Comparison of ENCODE assay signal across 16 mouse cellular contexts in the genomic region with DNA sequence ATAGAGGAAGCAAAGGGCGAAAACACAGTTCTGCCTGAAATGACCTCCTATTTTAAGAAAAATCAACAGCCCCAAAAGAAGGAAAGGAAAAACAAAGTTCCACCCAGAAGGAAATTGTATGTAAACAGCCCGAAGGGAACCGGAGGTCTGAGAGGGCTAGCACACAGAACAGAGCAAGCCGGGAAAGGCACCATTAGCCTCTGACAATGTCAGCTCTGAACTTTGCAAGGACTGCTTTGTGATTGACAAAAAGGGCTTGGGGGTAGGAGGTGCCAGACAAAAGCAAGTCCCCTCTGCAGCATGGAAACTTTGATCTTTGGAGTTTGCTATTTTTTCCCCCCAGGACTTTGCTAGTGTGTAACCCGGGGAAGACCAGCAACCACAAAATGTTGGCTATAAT.
DNase-seq lines count a peak whose midpoint lies in the region; ATAC-seq lines count a peak whose summit lies in the region.
"Had no signal": no experiment of that assay in that cellular context is flagged by ENCODE, and none has a peak within 500 bp of the region (broad histone marks: within the 10 kb centered on the region; RNA-seq: fewer than 3 reads in every experiment).

No protein-coding gene starts in this region.

- no peak for ATAC-seq in forebrain, embryonic 15.5 days (replicated peaks)
- ATAC-seq: inflammation-experienced regulatory T-cells, adult 6 months had no signal

- peak; percentile 29 for DNase-seq in forebrain, embryonic 10.5 days (ENCODE audit: extremely low spot score, low spot score)
- peak; percentile 5 for DNase-seq in kidney, postnatal 14 days
- no peak for DNase-seq in kidney, postnatal 25 days
- DNase-seq in ZHBTc4 (ENCODE audit: low read depth, low spot score), result peak; percentile 22
- DNase-seq in embryonic facial prominence, embryonic 10.5 days (ENCODE audit: low spot score), result peak; percentile 46
- DNase-seq in cerebellum, adult 11 months, result no peak
- DNase-seq in spleen, postnatal 36 days (ENCODE audit: low spot score in 2 of 2), result no peak
- DNase-seq: adrenal gland, postnatal 25 days; cerebellum, adult 9-11 months; gastrocnemius, postnatal 10 days; kidney, adult 18-20 months had no signal

- no peak overlapping the region for H3K4me3 ChIP-seq in forebrain, embryonic 10.5 days
- H3K4me3 ChIP-seq in forebrain, embryonic 15.5 days, result no peak overlapping the region
- no peak overlapping the region for H3K4me3 ChIP-seq in embryonic facial prominence, embryonic 10.5 days
- H3K4me3 ChIP-seq: neural tube, embryonic 15.5 days had no signal

- no peaks in the 10 kb centered on the region for H3K36me3 ChIP-seq in forebrain, embryonic 10.5 days (replicated peaks)
- H3K36me3 ChIP-seq in forebrain, embryonic 15.5 days, result no peaks in the 10 kb centered on the region
- no peaks in the 10 kb centered on the region for H3K36me3 ChIP-seq in embryonic facial prominence, embryonic 10.5 days (replicated peaks)
- H3K36me3 ChIP-seq: neural tube, embryonic 15.5 days had no signal

- no peak overlapping the region for H3K4me2 ChIP-seq in forebrain, embryonic 15.5 days (replicated peaks)
- H3K4me2 ChIP-seq: hindbrain, embryonic 14.5 days; midbrain, embryonic 11.5 days; neural tube, embryonic 15.5 days had no signal

- peak overlapping the region; percentile 35; the same call in 1 of the 2 replicates for H3K27ac ChIP-seq in forebrain, embryonic 10.5 days
- no peak overlapping the region for H3K27ac ChIP-seq in forebrain, embryonic 15.5 days (replicated peaks)
- H3K27ac ChIP-seq in embryonic facial prominence, embryonic 10.5 days (replicated peaks), result peak overlapping the region; percentile 35; the same call in 1 of the 2 replicates
- H3K27ac ChIP-seq: hindbrain, embryonic 14.5 days; neural tube, embryonic 15.5 days had no signal

- peaks cover 32% of the 10 kb centered on the region for H3K27me3 ChIP-seq in forebrain, embryonic 10.5 days (ENCODE audit: poor library complexity, severe bottlenecking)
- no peaks in the 10 kb centered on the region for H3K27me3 ChIP-seq in forebrain, embryonic 15.5 days
- peaks cover 4% of the 10 kb centered on the region for H3K27me3 ChIP-seq in embryonic facial prominence, embryonic 10.5 days (replicated peaks; ENCODE audit: low read depth, poor library complexity, severe bottlenecking)
- H3K27me3 ChIP-seq: neural tube, embryonic 15.5 days had no signal

- H3K9ac ChIP-seq in forebrain, embryonic 15.5 days (replicated peaks), result no peak overlapping the region
- H3K9ac ChIP-seq: hindbrain, embryonic 14.5 days; neural tube, embryonic 15.5 days had no signal

- H3K4me1 ChIP-seq in forebrain, embryonic 10.5 days, result peaks cover 26% of the 10 kb centered on the region
- no peaks in the 10 kb centered on the region for H3K4me1 ChIP-seq in forebrain, embryonic 15.5 days
- peaks cover 16% of the 10 kb centered on the region for H3K4me1 ChIP-seq in embryonic facial prominence, embryonic 10.5 days
- H3K4me1 ChIP-seq: neural tube, embryonic 15.5 days had no signal

- 23% methylated on average over 5 of the region's 5 CpGs for WGBS in forebrain, embryonic 10.5 days
- WGBS in forebrain, embryonic 15.5 days, result 18% methylated on average over 5 of the region's 5 CpGs
- WGBS in embryonic facial prominence, embryonic 10.5 days, result 17% methylated on average over 5 of the region's 5 CpGs

- H3K9me3 ChIP-seq in forebrain, embryonic 10.5 days, result no peaks in the 10 kb centered on the region
- no peaks in the 10 kb centered on the region for H3K9me3 ChIP-seq in forebrain, embryonic 15.5 days
- no peaks in the 10 kb centered on the region for H3K9me3 ChIP-seq in embryonic facial prominence, embryonic 10.5 days
- H3K9me3 ChIP-seq: neural tube, embryonic 15.5 days had no signal

Comparison
In these comparisons a context has a peak if more than half of its experiments do, and no peak if none do; other contexts are left out.
1. DNase-seq: peak in forebrain, embryonic 10.5 days (single experiment), kidney, postnatal 14 days (single experiment), ZHBTc4 (single experiment) and embryonic facial prominence, embryonic 10.5 days (single experiment); none in kidney, postnatal 25 days (0 of 2), cerebellum, adult 11 months (single experiment) and spleen, postnatal 36 days (0 of 2).